In the genomic region with DNA sequence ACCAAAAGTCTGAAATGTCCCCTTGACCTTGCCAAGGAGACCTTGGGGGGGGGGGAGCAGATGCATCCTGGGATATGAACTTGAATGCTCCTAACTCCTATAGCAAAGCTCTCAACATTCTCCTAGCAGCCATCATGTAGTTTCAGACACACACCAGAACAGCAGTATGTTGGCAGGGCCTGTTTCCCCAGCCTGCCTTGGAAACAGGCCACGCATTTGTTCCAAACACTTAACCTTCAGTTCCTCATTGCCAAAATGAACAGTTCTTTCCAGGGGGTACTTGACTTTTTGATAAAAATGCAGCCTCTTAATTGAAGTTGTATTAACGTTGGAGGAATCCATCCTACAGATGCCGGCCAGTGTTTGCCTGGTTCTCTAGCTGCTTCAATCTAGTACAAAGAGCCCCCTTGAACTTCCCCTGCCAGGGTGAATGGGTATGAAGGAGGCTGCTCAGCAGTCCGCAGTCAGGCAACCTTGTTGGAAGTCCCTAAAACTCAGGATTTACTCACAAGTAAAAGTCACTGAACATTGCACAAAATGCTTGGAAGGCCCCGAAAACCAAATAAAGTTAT, we compare ENCODE assay signal across 15 mouse cellular contexts. TPM values are rescaled to one million over a fixed set of nuclear protein-coding genes. Genes with fewer than 3 reads are reported as not detected.
A peak's percentile ranks its signal among the peaks of the same experiment; 100 is the strongest.
DNase-seq lines count a peak whose midpoint lies in the region; ATAC-seq and TF ChIP-seq lines count a peak whose summit lies in the region.
"Had no signal": no experiment of that assay in that cellular context is flagged by ENCODE, and none has a peak within 500 bp of the region (broad histone marks: within the 10 kb centered on the region; RNA-seq: fewer than 3 reads in every experiment).

No protein-coding gene starts in this region.

- H3K27me3 ChIP-seq in forebrain, embryonic 14.5 days (replicated peaks; ENCODE audit: control insufficient read depth, insufficient read depth, low read length) = no peaks in the 10 kb centered on the region
- H3K27me3 ChIP-seq in forebrain, embryonic 16.5 days (replicated peaks; ENCODE audit: control insufficient read depth, insufficient read depth, low read length) = no peaks in the 10 kb centered on the region
- H3K27me3 ChIP-seq in heart, embryonic 15.5 days = no peaks in the 10 kb centered on the region
- no peaks in the 10 kb centered on the region for H3K27me3 ChIP-seq in lung, postnatal 0 days (replicated peaks; ENCODE audit: insufficient read depth, low read length)
- H3K27me3 ChIP-seq in intestine, embryonic 16.5 days (replicated peaks; ENCODE audit: control insufficient read depth, insufficient read depth, low read length) = no peaks in the 10 kb centered on the region
- H3K27me3 ChIP-seq: midbrain, embryonic 12.5 days; neural tube, embryonic 13.5 days had no signal

- no peak for TF ChIP-seq CTCF in lung, postnatal 0 days (IDR thresholded peaks at IDR 0.05)

- no peaks in the 10 kb centered on the region for H3K9me3 ChIP-seq in forebrain, embryonic 14.5 days (replicated peaks; ENCODE audit: control insufficient read depth, low read length)
- H3K9me3 ChIP-seq in forebrain, embryonic 16.5 days (ENCODE audit: control insufficient read depth, low read length) = no peaks in the 10 kb centered on the region
- H3K9me3 ChIP-seq in heart, embryonic 15.5 days (replicated peaks) = no peaks in the 10 kb centered on the region
- H3K9me3 ChIP-seq in lung, postnatal 0 days (ENCODE audit: low read length) = no peaks in the 10 kb centered on the region
- no peaks in the 10 kb centered on the region for H3K9me3 ChIP-seq in intestine, embryonic 16.5 days (ENCODE audit: control insufficient read depth, low read length)
- H3K9me3 ChIP-seq: midbrain, embryonic 12.5 days had no signal

- H3K4me1 ChIP-seq in forebrain, embryonic 14.5 days (ENCODE audit: control insufficient read depth, insufficient read depth, low read length) = no peaks in the 10 kb centered on the region
- no peaks in the 10 kb centered on the region; the same call in 1 of the 2 replicates for H3K4me1 ChIP-seq in forebrain, embryonic 16.5 days (replicated peaks; ENCODE audit: control insufficient read depth, insufficient read depth, low read length)
- peaks cover 15% of the 10 kb centered on the region; the same call in 1 of the 2 replicates for H3K4me1 ChIP-seq in heart, embryonic 15.5 days (replicated peaks)
- H3K4me1 ChIP-seq in lung, postnatal 0 days (ENCODE audit: insufficient read depth, low read depth, low read length) = no peaks in the 10 kb centered on the region
- H3K4me1 ChIP-seq in intestine, embryonic 16.5 days (ENCODE audit: control insufficient read depth, insufficient read depth, low read length) = no peaks in the 10 kb centered on the region
- H3K4me1 ChIP-seq: midbrain, embryonic 12.5 days; neural tube, embryonic 13.5 days had no signal

- TF ChIP-seq EP300 in lung, postnatal 0 days (IDR thresholded peaks at IDR 0.05) = peak; percentile 52; the same call in 1 of the 2 replicates

- no peak overlapping the region for H3K4me2 ChIP-seq in forebrain, embryonic 14.5 days (ENCODE audit: low read length)
- no peak overlapping the region for H3K4me2 ChIP-seq in forebrain, embryonic 16.5 days (ENCODE audit: low read length)
- no peak overlapping the region for H3K4me2 ChIP-seq in heart, embryonic 15.5 days
- no peak overlapping the region for H3K4me2 ChIP-seq in lung, postnatal 0 days (replicated peaks; ENCODE audit: low read depth, low read length)
- H3K4me2 ChIP-seq in intestine, embryonic 16.5 days (ENCODE audit: low read depth, low read length) = no peak overlapping the region
- H3K4me2 ChIP-seq: midbrain, embryonic 12.5 days; neural tube, embryonic 13.5 days had no signal

- ATAC-seq in forebrain, embryonic 14.5 days = no peak
- no peak for ATAC-seq in forebrain, embryonic 16.5 days
- ATAC-seq in heart, embryonic 15.5 days (replicated peaks; ENCODE audit: insufficient number of reproducible peaks, insufficient read depth, low FRiP score, low read depth) = peak; percentile 53; the same call in 1 of the 2 replicates
- peak; percentile 75 for ATAC-seq in lung, postnatal 0 days
- ATAC-seq in intestine, embryonic 16.5 days = no peak

- no peaks in the 10 kb centered on the region for H3K36me3 ChIP-seq in forebrain, embryonic 14.5 days (ENCODE audit: control insufficient read depth, insufficient read depth, low read length)
- H3K36me3 ChIP-seq in forebrain, embryonic 16.5 days (ENCODE audit: control insufficient read depth, insufficient read depth) = no peaks in the 10 kb centered on the region
- H3K36me3 ChIP-seq in heart, embryonic 15.5 days = no peaks in the 10 kb centered on the region
- H3K36me3 ChIP-seq in lung, postnatal 0 days (ENCODE audit: insufficient read depth, low read length) = no peaks in the 10 kb centered on the region
- H3K36me3 ChIP-seq in intestine, embryonic 16.5 days (ENCODE audit: control insufficient read depth, insufficient read depth, low read length) = no peaks in the 10 kb centered on the region
- H3K36me3 ChIP-seq: hindbrain, embryonic 10.5 days; midbrain, embryonic 12.5 days; neural tube, embryonic 13.5 days had no signal

- WGBS in forebrain, embryonic 14.5 days = 66% methylated on average over 5 of the region's 5 CpGs
- 55% methylated on average over 5 of the region's 5 CpGs for WGBS in forebrain, embryonic 16.5 days
- 48% methylated on average over 5 of the region's 5 CpGs for WGBS in heart, embryonic 15.5 days
- 49% methylated on average over 5 of the region's 5 CpGs for WGBS in lung, postnatal 0 days
- WGBS in intestine, embryonic 16.5 days = 71% methylated on average over 5 of the region's 5 CpGs

- DNase-seq in forebrain, embryonic 14.5 days (ENCODE audit: low spot score) = peak; percentile 54
- DNase-seq in layer of hippocampus, adult 11-12 months (ENCODE audit: low spot score) = peak; percentile 26
- no peak for DNase-seq in layer of hippocampus, adult 8-10 months (ENCODE audit: low spot score in 2 of 2)
- DNase-seq in lung, postnatal 0 days (ENCODE audit: low spot score) = peak; percentile 81
- no peak for DNase-seq in spleen, postnatal 10 days (ENCODE audit: low spot score in 2 of 2)
- DNase-seq: right cerebral cortex, postnatal 25 days had no signal

- H3K27ac ChIP-seq in forebrain, embryonic 14.5 days (ENCODE audit: low read depth, low read length) = no peak overlapping the region
- no peak overlapping the region for H3K27ac ChIP-seq in forebrain, embryonic 16.5 days (ENCODE audit: low read length)
- H3K27ac ChIP-seq in heart, embryonic 15.5 days = peak overlapping the region; percentile 39
- no peak overlapping the region for H3K27ac ChIP-seq in lung, postnatal 0 days (ENCODE audit: low read length)
- no peak overlapping the region for H3K27ac ChIP-seq in intestine, embryonic 16.5 days (ENCODE audit: low read length)
- H3K27ac ChIP-seq: hindbrain, embryonic 10.5 days; midbrain, embryonic 12.5 days; neural tube, embryonic 13.5 days; stomach, postnatal 0 days had no signal

- H3K4me3 ChIP-seq in forebrain, embryonic 14.5 days (ENCODE audit: low read depth, low read length) = no peak overlapping the region
- H3K4me3 ChIP-seq in forebrain, embryonic 16.5 days (replicated peaks; ENCODE audit: low read length) = no peak overlapping the region
- no peak overlapping the region for H3K4me3 ChIP-seq in heart, embryonic 15.5 days
- H3K4me3 ChIP-seq in lung, postnatal 0 days (ENCODE audit: low read depth, low read length) = no peak overlapping the region
- no peak overlapping the region for H3K4me3 ChIP-seq in intestine, embryonic 16.5 days (ENCODE audit: low read length)
- H3K4me3 ChIP-seq: hindbrain, embryonic 10.5 days; midbrain, embryonic 12.5 days; neural tube, embryonic 13.5 days had no signal

- no peak overlapping the region for H3K9ac ChIP-seq in forebrain, embryonic 14.5 days (ENCODE audit: low read length)
- H3K9ac ChIP-seq in forebrain, embryonic 16.5 days (replicated peaks; ENCODE audit: low read depth, low read length) = no peak overlapping the region
- no peak overlapping the region for H3K9ac ChIP-seq in heart, embryonic 15.5 days
- no peak overlapping the region for H3K9ac ChIP-seq in lung, postnatal 0 days (replicated peaks; ENCODE audit: low read depth)
- no peak overlapping the region for H3K9ac ChIP-seq in intestine, embryonic 16.5 days (ENCODE audit: low read depth, low read length)
- H3K9ac ChIP-seq: midbrain, embryonic 12.5 days; neural tube, embryonic 13.5 days had no signal

RNA-seq across cellular contexts. Expression of a gene that starts 41.9 kb away (rescaled TPM):
- not detected in 2 replicates for polyA plus RNA-seq in forebrain, embryonic 14.5 days (2014; fragmentation: Nextera tagmentation; extraction: Ambion mirVana)
- 0.17 TPM in 1 of 2 replicates, not detected in the other for polyA plus RNA-seq in forebrain, embryonic 16.5 days (2015; fragmentation: Nextera tagmentation; extraction: Ambion mirVana)
- not detected for total RNA-seq in layer of hippocampus, adult 8-10 months (2022)
- polyA plus RNA-seq in heart, embryonic 15.5 days (2015; fragmentation: Nextera tagmentation; extraction: Ambion mirVana) = 0.33 and 0.49 TPM in 2 replicates
- 4.2 and 6.0 TPM in 2 replicates for polyA plus RNA-seq in lung, postnatal 0 days (2015; fragmentation: Nextera tagmentation; extraction: Ambion mirVana)
- 0.10 and 0.29 TPM in 2 replicates for polyA plus RNA-seq in intestine, embryonic 16.5 days (2015; fragmentation: Nextera tagmentation; extraction: Ambion mirVana)
- total RNA-seq: liver, adult 2 months had no signal
- polyA plus RNA-seq: forebrain, embryonic 11.5 days; hindbrain, embryonic 10.5 days; liver, adult 2 months; midbrain, embryonic 12.5 days had no signal

Comparison
In these comparisons a context has a peak if more than half of its experiments do, and no peak if none do; other contexts are left out.
1. DNase-seq: peak in forebrain, embryonic 14.5 days (single experiment), layer of hippocampus, adult 11-12 months (single experiment) and lung, postnatal 0 days (single experiment); none in layer of hippocampus, adult 8-10 months (0 of 2) and spleen, postnatal 10 days (0 of 2).
2. ATAC-seq: peak in heart, embryonic 15.5 days (single experiment) and lung, postnatal 0 days (single experiment); none in forebrain, embryonic 14.5 days (single experiment), forebrain, embryonic 16.5 days (single experiment) and intestine, embryonic 16.5 days (single experiment).